Mouse (Mus musculus) spleen, adult 12 weeks (tissue): ENCODE results near the gene Hoxa13.

Source experiments
- DNase-seq: peaks from one replicate; pipeline ENCODE4 v3.0.0; 2022; ENCODE audit warnings: low spot score

Hoxa13 gene

GRCm38 (mm10) chr6:52249415-52249738, 11.3 kb downstream of the Hoxa13 start:
- DNase-seq, result no peak

- no peak for DNase-seq
These were observed 11.9 kb downstream of the Hoxa13 start for GRCm38 (mm10) chr6:52248638-52249414.

- DNase-seq, result no peak
These were observed 12.7 kb downstream of the Hoxa13 start for GRCm38 (mm10) chr6:52247766-52248637.

- no peak for DNase-seq
These were observed 13.8 kb downstream of the Hoxa13 start for GRCm38 (mm10) chr6:52246916-52247315.

- no peak for DNase-seq
These were observed 14.3 kb downstream of the Hoxa13 start for GRCm38 (mm10) chr6:52246403-52246803.

GRCm38 (mm10) chr6:52245757-52246142, 14.9 kb downstream of the Hoxa13 start, which contains the start of gene Hoxa11:
Hoxa11 (minus strand) TSS chr6:52245810.
- DNase-seq, result no peak

GRCm38 (mm10) chr6:52245040-52245756, 15.5 kb downstream of the Hoxa13 start:
- DNase-seq, result no peak

GRCm38 (mm10) chr6:52244471-52245039, 16.1 kb downstream of the Hoxa13 start:
- no peak for DNase-seq

GRCm38 (mm10) chr6:52243681-52244121, 17.0 kb downstream of the Hoxa13 start:
- no peak for DNase-seq

- DNase-seq, result no peak
These were observed 17.8 kb downstream of the Hoxa13 start for GRCm38 (mm10) chr6:52242801-52243332.

GRCm38 (mm10) chr6:52241001-52241621, 19.6 kb downstream of the Hoxa13 start:
- no peak for DNase-seq

GRCm38 (mm10) chr6:52240389-52241000, 20.2 kb downstream of the Hoxa13 start, which contains the start of gene Hoxa10:
Hoxa10 (minus strand) TSS chr6:52240854.
- DNase-seq, result peak; percentile 51

GRCm38 (mm10) chr6:52239625-52240388, 20.9 kb downstream of the Hoxa13 start:
- DNase-seq, result no peak

GRCm38 (mm10) chr6:52238976-52239375, 21.7 kb downstream of the Hoxa13 start:
- no peak for DNase-seq

GRCm38 (mm10) chr6:52238155-52238545, 22.5 kb downstream of the Hoxa13 start:
- DNase-seq, result no peak

GRCm38 (mm10) chr6:52237346-52238154, 23.1 kb downstream of the Hoxa13 start:
- no peak for DNase-seq

- no peak for DNase-seq
These were observed 23.9 kb downstream of the Hoxa13 start for GRCm38 (mm10) chr6:52236806-52237205.

- no peak for DNase-seq
These were observed 24.8 kb downstream of the Hoxa13 start for GRCm38 (mm10) chr6:52235866-52236265.

- DNase-seq, result no peak
These were observed 25.4 kb downstream of the Hoxa13 start for GRCm38 (mm10) chr6:52235267-52235666.
